Mouse (Mus musculus) gastrocnemius, postnatal 36 days (tissue): ENCODE data around the gene Olfr1321. TPM values are rescaled to one million over a fixed set of nuclear protein-coding genes. Genes with fewer than 3 reads are reported as not detected.

Experiments used
- DNase-seq, 2 experiments: peaks; one replicate each; pipeline ENCODE4 v3.0.0; 2022
- intact Hi-C: fragments of 180-260 bp; cut with DNase I; formaldehyde crosslinking; loops from one replicate; pipeline ENCODE4 v1.15.1; 2025
- long read RNA-seq, 2 experiments: library from polyadenylated mRNA; stranded (forward); transcript quantifications; one replicate each; pipeline ENCODE4 v2.0.0; 2021
- total RNA-seq, 2 experiments: library from RNA; stranded (reverse); gene quantifications; 2 replicates each; pipeline ENCODE4 v1.2.3; 2021

Gene Olfr1321
- total RNA-seq: not detected
- long read RNA-seq, experiment 1: 0 reads
- long read RNA-seq, experiment 2: 0 reads

DNA sequence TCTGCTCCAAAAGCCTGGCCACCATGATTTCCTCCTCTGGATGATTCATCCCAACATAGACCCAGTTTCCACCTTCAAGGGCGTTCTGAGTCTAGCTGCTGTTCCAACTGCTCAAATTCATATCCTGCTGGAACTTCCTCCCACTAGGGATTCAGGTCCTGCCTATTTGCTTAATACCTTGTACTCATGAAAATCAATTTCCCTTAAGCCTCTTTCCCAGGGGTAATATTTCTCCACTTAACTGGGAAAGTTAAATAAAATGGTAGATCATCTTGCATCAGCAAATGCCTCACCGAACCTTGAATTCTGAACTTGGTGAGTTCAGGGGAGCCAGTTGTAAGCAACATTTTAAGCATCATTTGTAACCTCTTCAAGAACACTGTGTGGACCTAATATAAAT lies at the start of gene Olfr1321:
Gene Olfr1321, minus strand, starts transcription at position 101 of the 400 bp plus-strand sequence.
- intact Hi-C loops: no loop called here

DNA sequence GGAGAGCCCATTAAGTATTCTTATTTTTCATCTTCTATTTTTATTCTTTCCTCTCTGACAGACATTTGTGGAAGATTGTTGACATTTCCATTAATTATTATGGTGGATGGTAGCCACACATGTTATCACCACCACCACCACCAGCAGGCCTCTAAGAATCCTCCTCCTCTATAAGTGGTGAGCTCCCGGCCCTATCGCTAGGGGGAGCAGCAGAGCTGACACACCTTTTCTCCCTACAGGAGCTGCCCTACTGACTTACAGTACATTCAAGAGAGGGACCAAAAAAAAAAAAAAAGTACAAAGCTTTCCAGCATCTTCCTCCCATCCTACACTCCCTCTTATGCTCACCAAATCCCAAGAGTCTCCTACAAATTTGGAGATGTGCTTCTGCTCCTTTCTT lies 36.0 kb upstream of the Olfr1321 start:
- intact Hi-C loops: no loop called here
- no peak for DNase-seq

More for the DNA sequence above, at the start of gene Olfr1321:
- DNase-seq: no peak

DNA sequence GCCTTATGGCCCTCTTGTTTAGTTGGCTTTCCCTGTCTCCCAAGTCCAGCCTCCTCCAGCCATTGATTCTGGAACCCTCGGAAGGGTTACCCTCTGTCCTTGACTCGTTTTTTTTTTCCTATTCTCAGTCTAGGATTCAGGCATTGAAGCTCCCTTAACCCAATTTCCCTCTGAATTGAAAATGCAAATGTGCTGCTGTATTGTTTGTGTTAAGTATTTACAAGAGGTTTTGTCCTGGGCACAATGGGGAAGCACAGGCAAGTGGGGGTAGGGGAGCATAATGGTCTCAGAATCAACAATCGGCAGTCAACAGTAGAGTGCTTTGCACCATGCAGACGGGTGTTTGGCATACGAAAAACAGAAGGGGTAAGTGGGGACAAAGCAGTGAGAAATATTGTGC lies 10.3 kb upstream of the Olfr1321 start:
- no peak for DNase-seq

More for the DNA sequence above, 10.3 kb upstream of the Olfr1321 start:
- intact Hi-C loops: no loop called here

Other genes with a start within 250 kb of the Olfr1321 start
- not detected for gene Olfr1320, start 62.7 kb downstream of the Olfr1321 start, total RNA-seq
- 1 to 10 TPM; 1.4 to 1.8 TPM for gene Igsf1, start 62.7 kb upstream of the Olfr1321 start, total RNA-seq
- not detected for gene Olfr1322, start 156.4 kb upstream of the Olfr1321 start, total RNA-seq